Mouse (Mus musculus) ES-Bruce4 (cell line): ENCODE results near the gene Camta1. TPM values are rescaled to one million over a fixed set of nuclear protein-coding genes. Genes with fewer than 3 reads are reported as not detected.

Experiments
- H3K27ac ChIP-seq: 2 replicates; pipeline ENCODE4 v1.5.1; 2012; ENCODE audit warnings: low read length, inconsistent platforms; ENCODE audit not compliant: insufficient read depth
- H3K27me3 ChIP-seq: 2 replicates; pipeline ENCODE4 v1.6.1; 2012; ENCODE audit warnings: mild to moderate bottlenecking, low read length, inconsistent platforms; ENCODE audit not compliant: control insufficient read depth, poor library complexity, insufficient read depth, severe bottlenecking
- H3K36me3 ChIP-seq: 2 replicates; pipeline ENCODE4 v1.6.1; 2012; ENCODE audit warnings: inconsistent platforms, mild to moderate bottlenecking, low read length, moderate library complexity; ENCODE audit not compliant: control insufficient read depth, poor library complexity, insufficient read depth, severe bottlenecking
- H3K4me1 ChIP-seq: one replicate; pipeline ENCODE4 v1.8.1; 2011; ENCODE audit warnings: low read length; ENCODE audit not compliant: control insufficient read depth, insufficient read depth
- H3K4me3 ChIP-seq: 2 replicates; pipeline ENCODE4 v1.5.1; 2011; ENCODE audit warnings: low read depth, mild to moderate bottlenecking, low read length
- H3K9ac ChIP-seq: 2 replicates; pipeline ENCODE4 v1.6.1; 2012; ENCODE audit warnings: low read depth, mild to moderate bottlenecking, inconsistent platforms; ENCODE audit not compliant: poor library complexity, severe bottlenecking
- H3K9me3 ChIP-seq: replicated peaks from 2 replicates; pipeline ENCODE4 v1.6.1; 2012; ENCODE audit warnings: mild to moderate bottlenecking, low read length, inconsistent platforms; ENCODE audit not compliant: control insufficient read depth, poor library complexity, insufficient read depth, severe bottlenecking
- CTCF ChIP-seq: IDR thresholded peaks from one replicate; pipeline ENCODE4 v1.8.1; 2011; ENCODE audit warnings: low read depth, low read length
- EP300 ChIP-seq: IDR thresholded peaks from 2 replicates; pipeline ENCODE4 v1.6.1; 2011; ENCODE audit warnings: low read depth, low read length; ENCODE audit not compliant: insufficient read depth
- POLR2A ChIP-seq: IDR thresholded peaks from one replicate; pipeline ENCODE4 v1.8.1; 2011; ENCODE audit warnings: low read length; ENCODE audit not compliant: insufficient read depth
- polyA plus RNA-seq: library from polyadenylated mRNA; stranded (reverse); fragments of >200 nt; gene quantifications from 2 replicates; pipeline ENCODE4 v1.2.4, GENCODE M21; 2011; ENCODE audit warnings: low read depth; ENCODE audit not compliant: missing spikeins, insufficient read depth, insufficient read length

The Camta1 gene
- polyA plus RNA-seq, 1 experiment = 85.3 TPM

GRCm38 (mm10) chr4:151880044-151880690 is 18.5 kb upstream of the Camta1 start:
- no peak overlapping the region for H3K4me3 ChIP-seq
- peak; percentile 44 for TF ChIP-seq CTCF
- TF ChIP-seq POLR2A = no peak
- H3K36me3 ChIP-seq = no peaks in the 10 kb centered on the region
- no peaks in the 10 kb centered on the region for H3K4me1 ChIP-seq
- H3K27ac ChIP-seq = no peak overlapping the region
- H3K27me3 ChIP-seq = 0 out of 2 replicates have a peak, but pooled peaks cover 3% of the 10 kb centered on the region
- H3K9me3 ChIP-seq = no peaks in the 10 kb centered on the region
- H3K9ac ChIP-seq = no peak overlapping the region

- H3K27me3 ChIP-seq = 0 out of 2 replicates have a peak, but pooled peaks cover 3% of the 10 kb centered on the region
- no peaks in the 10 kb centered on the region for H3K36me3 ChIP-seq
- no peak overlapping the region for H3K4me3 ChIP-seq
- no peak for TF ChIP-seq EP300
- TF ChIP-seq POLR2A = no peak
- TF ChIP-seq CTCF = no peak
- H3K9me3 ChIP-seq = no peaks in the 10 kb centered on the region
- no peak overlapping the region for H3K27ac ChIP-seq
- H3K9ac ChIP-seq = no peak overlapping the region
- no peaks in the 10 kb centered on the region for H3K4me1 ChIP-seq
Observed at GRCm38 (mm10) chr4:151876400-151876799, 14.7 kb upstream of the Camta1 start.

GRCm38 (mm10) chr4:151863511-151863910 is 1.8 kb upstream of the Camta1 start:
- Histone ChIP-seq H3K27ac (no peak overlapping the region), H3K27me3 (no peaks in the 10 kb centered on the region), H3K9ac (peak overlapping the region; percentile 69), H3K9me3 (no peaks in the 10 kb centered on the region), H3K4me3 (no peak overlapping the region), H3K4me1 (peaks cover under 1% of the 10 kb centered on the region), H3K36me3 (no peaks in the 10 kb centered on the region)
- no peak for TF ChIP-seq POLR2A
- TF ChIP-seq CTCF = no peak
- TF ChIP-seq EP300 = no peak

GRCm38 (mm10) chr4:151861471-151861805 is 238 bp downstream of the Camta1 start:
- Histone ChIP-seq H3K27ac (no peak overlapping the region), H3K36me3 (no peaks in the 10 kb centered on the region; the same call in 1 of the 2 replicates), H3K9me3 (no peaks in the 10 kb centered on the region), H3K27me3 (no peaks in the 10 kb centered on the region), H3K4me3 (peak overlapping the region; percentile 83), H3K4me1 (peaks cover 2% of the 10 kb centered on the region), H3K9ac (peak overlapping the region; percentile 92)
- no peak for TF ChIP-seq CTCF
- no peak for TF ChIP-seq POLR2A
- TF ChIP-seq EP300 = no peak

GRCm38 (mm10) chr4:151860441-151861331 is 990 bp downstream of the Camta1 start:
- Histone ChIP-seq H3K27ac (no peak overlapping the region), H3K36me3 (no peaks in the 10 kb centered on the region; the same call in 1 of the 2 replicates), H3K4me1 (peaks cover 2% of the 10 kb centered on the region), H3K27me3 (no peaks in the 10 kb centered on the region), H3K4me3 (peak overlapping the region; percentile 88), H3K9me3 (no peaks in the 10 kb centered on the region), H3K9ac (peak overlapping the region; percentile 92)
- TF ChIP-seq CTCF = peak; percentile 3
- TF ChIP-seq EP300 = no peak

- H3K9me3 ChIP-seq = no peaks in the 10 kb centered on the region
- H3K27ac ChIP-seq = no peak overlapping the region
- peaks cover 2% of the 10 kb centered on the region for H3K4me1 ChIP-seq
- no peaks in the 10 kb centered on the region for H3K27me3 ChIP-seq
- no peak overlapping the region for H3K9ac ChIP-seq
- H3K36me3 ChIP-seq = no peaks in the 10 kb centered on the region; the same call in 1 of the 2 replicates
- no peak for TF ChIP-seq CTCF
- no peak for TF ChIP-seq EP300
- no peak for TF ChIP-seq POLR2A
- no peak overlapping the region for H3K4me3 ChIP-seq
Observed at GRCm38 (mm10) chr4:151859275-151859674, 2.4 kb downstream of the Camta1 start.
